Mouse (Mus musculus): ENCODE results near the gene Gtf2ird1. TPM values are rescaled to one million over a fixed set of nuclear protein-coding genes. Genes with fewer than 3 reads are reported as not detected.

Gtf2ird1 gene
- polyA plus RNA-seq (2014; fragmentation: Nextera tagmentation; extraction: Ambion mirVana): 57.1 and 57.3 TPM in 2 replicates

GRCm38 (mm10) chr5:134456503-134456962 is at the start of gene Gtf2ird1:
TSS of gene Gtf2ird1 (minus strand) at chr5:134456716.
- Histone ChIP-seq H3K27me3 (ENCODE audit: control insufficient read depth, insufficient read depth, low read length) (no peaks in the 10 kb centered on the region), H3K27ac (peak within 1 kb of the TSS; percentile 95), H3K9me3 (ENCODE audit: control insufficient read depth, low read length) (0 out of 2 replicates have a peak, but pooled peaks cover 4% of the 10 kb centered on the region), H3K9ac (peak within 1 kb of the TSS; percentile 81), H3K4me2 (replicated peaks) (peak within 1 kb of the TSS; percentile 69), H3K4me3 (replicated peaks; ENCODE audit: low read length) (peak within 1 kb of the TSS; percentile 72), H3K36me3 (replicated peaks; ENCODE audit: control insufficient read depth, insufficient read depth) (0 out of 2 replicates have a peak, but pooled peaks cover under 1% of the 10 kb centered on the region), H3K4me1 (replicated peaks; ENCODE audit: control insufficient read depth, insufficient read depth, low read length) (peaks cover 15% of the 10 kb centered on the region; the same call in 1 of the 2 replicates)
- DNase-seq (ENCODE audit: low spot score): peak; percentile 75
- 2% methylated on average over 44 of the region's 44 CpGs for WGBS
- ATAC-seq (ENCODE audit: low FRiP score): peak; percentile 88

GRCm38 (mm10) chr5:134505810-134506292 is 49.3 kb upstream of the Gtf2ird1 start:
- no peak overlapping the region for H3K9ac ChIP-seq
- no peaks in the 10 kb centered on the region for H3K27me3 ChIP-seq (ENCODE audit: control insufficient read depth, insufficient read depth, low read length)
- peaks cover 78% of the 10 kb centered on the region for H3K36me3 ChIP-seq (replicated peaks; ENCODE audit: control insufficient read depth, insufficient read depth)
- H3K4me2 ChIP-seq (replicated peaks): no peak overlapping the region
- H3K27ac ChIP-seq: peak overlapping the region; percentile 54
- H3K9me3 ChIP-seq (ENCODE audit: control insufficient read depth, low read length): no peaks in the 10 kb centered on the region
- H3K4me1 ChIP-seq (replicated peaks; ENCODE audit: control insufficient read depth, insufficient read depth, low read length): no peaks in the 10 kb centered on the region
- WGBS: 56% methylated on average over 9 of the region's 9 CpGs
- DNase-seq (ENCODE audit: low spot score): peak; percentile 38
- no peak overlapping the region for H3K4me3 ChIP-seq (replicated peaks; ENCODE audit: low read length)
- peak; percentile 79 for ATAC-seq (ENCODE audit: low FRiP score)

DNA sequence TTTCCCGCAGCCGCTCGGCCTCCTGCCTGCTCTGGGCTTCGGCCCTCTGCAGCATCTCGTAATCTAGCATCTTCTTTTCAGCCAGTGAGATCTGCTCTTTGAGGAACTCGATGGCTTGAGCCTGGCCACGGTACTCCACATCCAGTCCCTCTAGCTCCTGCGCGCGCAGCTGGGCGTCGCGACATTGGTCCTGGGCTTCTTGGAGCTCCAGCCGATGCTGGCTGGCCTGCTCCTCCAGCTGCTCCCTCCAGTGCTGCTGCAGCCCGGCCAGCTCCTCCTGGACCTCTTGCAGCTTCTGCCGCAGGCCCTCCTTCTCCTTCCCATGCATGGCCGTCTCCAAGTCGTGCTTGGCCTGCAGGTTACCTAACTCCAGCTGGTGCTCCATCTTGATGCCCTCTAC is 46.1 kb upstream of the Gtf2ird1 start:
- no peak for DNase-seq (ENCODE audit: low spot score)
- Histone ChIP-seq H3K9ac (no peak overlapping the region), H3K4me3 (replicated peaks; ENCODE audit: low read length) (no peak overlapping the region), H3K27me3 (ENCODE audit: control insufficient read depth, insufficient read depth, low read length) (no peaks in the 10 kb centered on the region), H3K27ac (no peak overlapping the region), H3K4me1 (replicated peaks; ENCODE audit: control insufficient read depth, insufficient read depth, low read length) (no peaks in the 10 kb centered on the region), H3K4me2 (replicated peaks) (no peak overlapping the region), H3K9me3 (ENCODE audit: control insufficient read depth, low read length) (no peaks in the 10 kb centered on the region), H3K36me3 (replicated peaks; ENCODE audit: control insufficient read depth, insufficient read depth) (peaks cover 76% of the 10 kb centered on the region)
- ATAC-seq (ENCODE audit: low FRiP score): no peak
- 92% methylated on average over 18 of the region's 18 CpGs for WGBS

DNA sequence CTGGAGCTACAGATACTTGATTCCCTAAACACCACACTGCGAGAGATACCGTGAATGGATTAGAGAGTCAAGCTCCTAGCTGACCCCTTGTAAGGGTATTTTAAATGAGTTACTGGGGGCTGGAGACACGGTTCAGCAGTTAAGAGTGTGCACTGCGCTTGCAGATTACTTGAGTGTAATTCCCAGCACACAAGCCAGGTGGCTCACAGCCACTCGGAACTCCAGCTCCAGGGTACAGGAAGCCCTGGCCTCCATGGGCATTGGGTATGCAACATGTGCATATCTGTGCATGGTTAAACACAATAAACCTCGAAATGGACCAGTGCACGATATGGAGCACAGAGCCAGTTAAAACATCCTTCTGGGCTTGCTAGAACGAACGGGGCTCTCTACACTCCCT is 44.9 kb upstream of the Gtf2ird1 start:
- DNase-seq (ENCODE audit: low spot score): no peak
- peaks cover 86% of the 10 kb centered on the region for H3K36me3 ChIP-seq (replicated peaks; ENCODE audit: control insufficient read depth, insufficient read depth)
- no peak overlapping the region for H3K4me2 ChIP-seq (replicated peaks)

DNA sequence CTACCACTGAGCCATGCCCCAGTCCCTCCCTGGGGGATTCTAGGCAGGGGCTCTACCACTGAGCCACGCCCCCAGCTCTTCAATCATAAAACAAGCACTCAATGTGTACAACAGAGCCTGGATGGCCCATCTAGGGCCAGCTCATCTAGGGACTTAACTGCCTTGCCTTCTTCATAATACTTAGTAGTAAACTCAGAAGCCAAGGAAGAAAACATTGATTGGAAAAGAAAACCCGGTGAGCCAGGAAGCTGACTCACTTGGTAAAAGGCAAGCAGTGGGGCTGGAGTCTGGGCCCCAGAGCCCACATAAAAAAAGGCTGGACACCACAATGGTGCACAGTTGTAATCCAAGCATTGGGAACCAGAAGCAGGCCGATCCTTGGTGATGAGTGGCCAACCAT is 44.2 kb upstream of the Gtf2ird1 start:
- Histone ChIP-seq H3K27ac (no peak overlapping the region), H3K9ac (no peak overlapping the region), H3K4me3 (replicated peaks; ENCODE audit: low read length) (no peak overlapping the region), H3K4me1 (replicated peaks; ENCODE audit: control insufficient read depth, insufficient read depth, low read length) (no peaks in the 10 kb centered on the region), H3K4me2 (replicated peaks) (no peak overlapping the region), H3K27me3 (ENCODE audit: control insufficient read depth, insufficient read depth, low read length) (no peaks in the 10 kb centered on the region), H3K36me3 (replicated peaks; ENCODE audit: control insufficient read depth, insufficient read depth) (peaks cover 93% of the 10 kb centered on the region), H3K9me3 (ENCODE audit: control insufficient read depth, low read length) (no peaks in the 10 kb centered on the region)
- DNase-seq (ENCODE audit: low spot score) (no peak), ATAC-seq (ENCODE audit: low FRiP score) (no peak)
- WGBS: 99% methylated on average over 3 of the region's 3 CpGs

More for the DNA sequence above, 44.9 kb upstream of the Gtf2ird1 start:
- H3K4me3 ChIP-seq (replicated peaks; ENCODE audit: low read length): no peak overlapping the region
- no peaks in the 10 kb centered on the region for H3K27me3 ChIP-seq (ENCODE audit: control insufficient read depth, insufficient read depth, low read length)
- H3K9ac ChIP-seq: no peak overlapping the region
- no peak overlapping the region for H3K27ac ChIP-seq
- no peak for ATAC-seq (ENCODE audit: low FRiP score)
- H3K9me3 ChIP-seq (ENCODE audit: control insufficient read depth, low read length): no peaks in the 10 kb centered on the region
- no peaks in the 10 kb centered on the region for H3K4me1 ChIP-seq (replicated peaks; ENCODE audit: control insufficient read depth, insufficient read depth, low read length)
- WGBS: 88% methylated on average over 9 of the region's 9 CpGs

GRCm38 (mm10) chr5:134500062-134500461 is 43.5 kb upstream of the Gtf2ird1 start:
- DNase-seq (ENCODE audit: low spot score) (no peak), ATAC-seq (ENCODE audit: low FRiP score) (no peak)
- Histone ChIP-seq H3K9ac (no peak overlapping the region), H3K27ac (no peak overlapping the region), H3K27me3 (ENCODE audit: control insufficient read depth, insufficient read depth, low read length) (no peaks in the 10 kb centered on the region), H3K4me1 (replicated peaks; ENCODE audit: control insufficient read depth, insufficient read depth, low read length) (no peaks in the 10 kb centered on the region), H3K36me3 (replicated peaks; ENCODE audit: control insufficient read depth, insufficient read depth) (peaks cover 96% of the 10 kb centered on the region), H3K4me2 (replicated peaks) (no peak overlapping the region), H3K9me3 (ENCODE audit: control insufficient read depth, low read length) (no peaks in the 10 kb centered on the region), H3K4me3 (replicated peaks; ENCODE audit: low read length) (no peak overlapping the region)
- 78% methylated on average over 4 of the region's 4 CpGs for WGBS

DNA sequence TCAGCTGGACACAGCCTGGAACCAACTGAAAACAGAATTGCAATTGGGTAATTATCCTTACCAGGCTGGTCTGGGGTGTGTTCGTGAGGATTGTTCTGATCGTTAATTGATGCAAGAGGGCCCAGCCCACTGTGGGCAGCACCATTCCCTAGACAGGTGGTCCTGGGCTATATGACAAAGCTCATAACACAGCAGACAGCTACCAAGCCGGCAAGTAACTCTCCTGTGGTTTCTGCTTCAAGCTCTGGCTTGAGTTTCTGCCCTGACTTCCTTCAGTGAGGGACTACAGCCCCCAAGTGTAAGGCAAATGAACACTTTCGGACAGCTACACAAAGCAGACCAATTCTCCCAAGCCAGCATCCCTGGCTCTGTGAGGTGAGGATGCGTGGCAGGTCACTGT is 40.5 kb upstream of the Gtf2ird1 start:
- Histone ChIP-seq H3K27ac (no peak overlapping the region), H3K27me3 (ENCODE audit: control insufficient read depth, insufficient read depth, low read length) (no peaks in the 10 kb centered on the region), H3K4me1 (replicated peaks; ENCODE audit: control insufficient read depth, insufficient read depth, low read length) (no peaks in the 10 kb centered on the region), H3K36me3 (replicated peaks; ENCODE audit: control insufficient read depth, insufficient read depth) (peaks cover 95% of the 10 kb centered on the region), H3K9me3 (ENCODE audit: control insufficient read depth, low read length) (no peaks in the 10 kb centered on the region), H3K9ac (no peak overlapping the region), H3K4me2 (replicated peaks) (no peak overlapping the region), H3K4me3 (replicated peaks; ENCODE audit: low read length) (no peak overlapping the region)
- ATAC-seq (ENCODE audit: low FRiP score) (no peak), DNase-seq (ENCODE audit: low spot score) (no peak)
- 95% methylated on average over 5 of the region's 5 CpGs for WGBS

GRCm38 (mm10) chr5:134495796-134496195 is 39.3 kb upstream of the Gtf2ird1 start:
- no peak overlapping the region for H3K9ac ChIP-seq
- no peaks in the 10 kb centered on the region for H3K9me3 ChIP-seq (ENCODE audit: control insufficient read depth, low read length)
- H3K27ac ChIP-seq: no peak overlapping the region
- no peak overlapping the region for H3K4me3 ChIP-seq (replicated peaks; ENCODE audit: low read length)
- H3K4me1 ChIP-seq (replicated peaks; ENCODE audit: control insufficient read depth, insufficient read depth, low read length): no peaks in the 10 kb centered on the region
- no peaks in the 10 kb centered on the region for H3K27me3 ChIP-seq (ENCODE audit: control insufficient read depth, insufficient read depth, low read length)
- no peak for DNase-seq (ENCODE audit: low spot score)
- 87% methylated on average over 4 of the region's 4 CpGs for WGBS
- ATAC-seq (ENCODE audit: low FRiP score): no peak
- peaks cover 90% of the 10 kb centered on the region for H3K36me3 ChIP-seq (replicated peaks; ENCODE audit: control insufficient read depth, insufficient read depth)
- H3K4me2 ChIP-seq (replicated peaks): no peak overlapping the region

GRCm38 (mm10) chr5:134494142-134494541 is 37.6 kb upstream of the Gtf2ird1 start:
- Histone ChIP-seq H3K36me3 (replicated peaks; ENCODE audit: control insufficient read depth, insufficient read depth) (peaks cover 94% of the 10 kb centered on the region), H3K4me3 (replicated peaks; ENCODE audit: low read length) (no peak overlapping the region), H3K27me3 (ENCODE audit: control insufficient read depth, insufficient read depth, low read length) (no peaks in the 10 kb centered on the region), H3K9ac (no peak overlapping the region), H3K9me3 (ENCODE audit: control insufficient read depth, low read length) (no peaks in the 10 kb centered on the region), H3K4me1 (replicated peaks; ENCODE audit: control insufficient read depth, insufficient read depth, low read length) (no peaks in the 10 kb centered on the region), H3K27ac (no peak overlapping the region), H3K4me2 (replicated peaks) (no peak overlapping the region)
- no peak for ATAC-seq (ENCODE audit: low FRiP score)
- WGBS: 60% methylated on average over 11 of the region's 11 CpGs
- DNase-seq (ENCODE audit: low spot score): peak; percentile 86

- Histone ChIP-seq H3K36me3 (replicated peaks; ENCODE audit: control insufficient read depth, insufficient read depth) (peaks cover 89% of the 10 kb centered on the region), H3K4me1 (replicated peaks; ENCODE audit: control insufficient read depth, insufficient read depth, low read length) (no peaks in the 10 kb centered on the region), H3K4me3 (replicated peaks; ENCODE audit: low read length) (no peak overlapping the region), H3K4me2 (replicated peaks) (no peak overlapping the region), H3K9ac (no peak overlapping the region), H3K27ac (no peak overlapping the region), H3K27me3 (ENCODE audit: control insufficient read depth, insufficient read depth, low read length) (no peaks in the 10 kb centered on the region), H3K9me3 (ENCODE audit: control insufficient read depth, low read length) (no peaks in the 10 kb centered on the region)
- no peak for ATAC-seq (ENCODE audit: low FRiP score)
- over 99% methylated on average over 4 of the region's 4 CpGs for WGBS
- no peak for DNase-seq (ENCODE audit: low spot score)
Measured at GRCm38 (mm10) chr5:134492956-134493355, 36.4 kb upstream of the Gtf2ird1 start.
